Mouse (Mus musculus): ENCODE measurements around the gene Wee1. TPM values are rescaled to one million over a fixed set of nuclear protein-coding genes. Genes with fewer than 3 reads are reported as not detected.
A peak's percentile ranks its signal among the peaks of the same experiment; 100 is the strongest.

Wee1 gene
- polyA plus RNA-seq, 1 experiment from 2014 or later, result 42.7 TPM

GRCm38 (mm10) chr7:110179208-110179607 is 57.4 kb downstream of the Wee1 start:
- H3K4me3 ChIP-seq (ENCODE audit: low read depth, low read length), result no peak overlapping the region
- no peak overlapping the region for H3K27ac ChIP-seq (replicated peaks; ENCODE audit: low read depth, low read length)
- H3K36me3 ChIP-seq (replicated peaks; ENCODE audit: control insufficient read depth, insufficient read depth, low read depth, low read length), result no peaks in the 10 kb centered on the region
- no peaks in the 10 kb centered on the region for H3K4me1 ChIP-seq (ENCODE audit: control insufficient read depth, insufficient read depth, low read length)
- H3K9ac ChIP-seq (replicated peaks; ENCODE audit: low read length), result no peak overlapping the region
- DNase-seq (ENCODE audit: low spot score) (no peak), ATAC-seq (replicated peaks; ENCODE audit: insufficient number of reproducible peaks, low FRiP score, low TSS enrichment, low read depth) (no peak)
- H3K27me3 ChIP-seq (ENCODE audit: control insufficient read depth, insufficient read depth, low read length), result no peaks in the 10 kb centered on the region
- 86% methylated on average over 7 of the region's 7 CpGs for WGBS
- H3K4me2 ChIP-seq (ENCODE audit: low read depth, low read length), result no peak overlapping the region
- no peaks in the 10 kb centered on the region for H3K9me3 ChIP-seq (replicated peaks; ENCODE audit: control insufficient read depth, low read length)

GRCm38 (mm10) chr7:110180613-110181012 is 58.8 kb downstream of the Wee1 start:
- Histone ChIP-seq H3K36me3 (replicated peaks; ENCODE audit: control insufficient read depth, insufficient read depth, low read depth, low read length) (no peaks in the 10 kb centered on the region), H3K4me2 (ENCODE audit: low read depth, low read length) (no peak overlapping the region), H3K4me3 (ENCODE audit: low read depth, low read length) (no peak overlapping the region), H3K9ac (replicated peaks; ENCODE audit: low read length) (no peak overlapping the region), H3K9me3 (replicated peaks; ENCODE audit: control insufficient read depth, low read length) (no peaks in the 10 kb centered on the region), H3K4me1 (ENCODE audit: control insufficient read depth, insufficient read depth, low read length) (no peaks in the 10 kb centered on the region), H3K27ac (replicated peaks; ENCODE audit: low read depth, low read length) (no peak overlapping the region), H3K27me3 (ENCODE audit: control insufficient read depth, insufficient read depth, low read length) (no peaks in the 10 kb centered on the region)
- no peak for DNase-seq (ENCODE audit: low spot score)
- no peak for ATAC-seq (replicated peaks; ENCODE audit: insufficient number of reproducible peaks, low FRiP score, low TSS enrichment, low read depth)

- Histone ChIP-seq H3K9me3 (replicated peaks; ENCODE audit: control insufficient read depth, low read length) (no peaks in the 10 kb centered on the region), H3K9ac (replicated peaks; ENCODE audit: low read length) (no peak overlapping the region), H3K36me3 (replicated peaks; ENCODE audit: control insufficient read depth, insufficient read depth, low read depth, low read length) (no peaks in the 10 kb centered on the region), H3K4me1 (ENCODE audit: control insufficient read depth, insufficient read depth, low read length) (no peaks in the 10 kb centered on the region), H3K4me3 (ENCODE audit: low read depth, low read length) (no peak overlapping the region), H3K27me3 (ENCODE audit: control insufficient read depth, insufficient read depth, low read length) (no peaks in the 10 kb centered on the region), H3K27ac (replicated peaks; ENCODE audit: low read depth, low read length) (no peak overlapping the region), H3K4me2 (ENCODE audit: low read depth, low read length) (no peak overlapping the region)
- 59% methylated on average over 8 of the region's 8 CpGs for WGBS
- no peak for DNase-seq (ENCODE audit: low spot score)
- ATAC-seq (replicated peaks; ENCODE audit: insufficient number of reproducible peaks, low FRiP score, low TSS enrichment, low read depth), result no peak
Observed at GRCm38 (mm10) chr7:110181446-110181845, 59.6 kb downstream of the Wee1 start.

- ATAC-seq (replicated peaks; ENCODE audit: insufficient number of reproducible peaks, low FRiP score, low TSS enrichment, low read depth), result no peak
- no peaks in the 10 kb centered on the region for H3K9me3 ChIP-seq (replicated peaks; ENCODE audit: control insufficient read depth, low read length)
- no peak overlapping the region for H3K9ac ChIP-seq (replicated peaks; ENCODE audit: low read length)
- no peak for DNase-seq (ENCODE audit: low spot score)
- H3K36me3 ChIP-seq (replicated peaks; ENCODE audit: control insufficient read depth, insufficient read depth, low read depth, low read length), result no peaks in the 10 kb centered on the region
- H3K4me1 ChIP-seq (ENCODE audit: control insufficient read depth, insufficient read depth, low read length), result no peaks in the 10 kb centered on the region
- H3K27me3 ChIP-seq (ENCODE audit: control insufficient read depth, insufficient read depth, low read length), result no peaks in the 10 kb centered on the region
- 85% methylated on average over 3 of the region's 3 CpGs for WGBS
- no peak overlapping the region for H3K27ac ChIP-seq (replicated peaks; ENCODE audit: low read depth, low read length)
- H3K4me2 ChIP-seq (ENCODE audit: low read depth, low read length), result no peak overlapping the region
- H3K4me3 ChIP-seq (ENCODE audit: low read depth, low read length), result no peak overlapping the region
Observed at GRCm38 (mm10) chr7:110184608-110185007, 62.8 kb downstream of the Wee1 start.

- H3K9me3 ChIP-seq (replicated peaks; ENCODE audit: control insufficient read depth, low read length), result no peaks in the 10 kb centered on the region
- peak overlapping the region; percentile 23; the same call in 1 of the 2 replicates for H3K27ac ChIP-seq (replicated peaks; ENCODE audit: low read depth, low read length)
- no peak overlapping the region for H3K4me2 ChIP-seq (ENCODE audit: low read depth, low read length)
- H3K4me3 ChIP-seq (ENCODE audit: low read depth, low read length), result no peak overlapping the region
- H3K36me3 ChIP-seq (replicated peaks; ENCODE audit: control insufficient read depth, insufficient read depth, low read depth, low read length), result no peaks in the 10 kb centered on the region
- no peak for ATAC-seq (replicated peaks; ENCODE audit: insufficient number of reproducible peaks, low FRiP score, low TSS enrichment, low read depth)
- no peaks in the 10 kb centered on the region for H3K4me1 ChIP-seq (ENCODE audit: control insufficient read depth, insufficient read depth, low read length)
- WGBS, result 55% methylated on average over 7 of the region's 7 CpGs
- peak; percentile 23 for DNase-seq (ENCODE audit: low spot score)
- no peaks in the 10 kb centered on the region for H3K27me3 ChIP-seq (ENCODE audit: control insufficient read depth, insufficient read depth, low read length)
- no peak overlapping the region for H3K9ac ChIP-seq (replicated peaks; ENCODE audit: low read length)
Observed at GRCm38 (mm10) chr7:110189951-110190350, 68.1 kb downstream of the Wee1 start.

Other genes starting within 250 kb of the Wee1 start
- gene Dennd5a, start 161.6 kb upstream of the Wee1 start, polyA plus RNA-seq (2014; fragmentation: Nextera tagmentation; extraction: Ambion mirVana), result 41.5 and 48.2 TPM in 2 replicates
- 82.3 and 88.9 TPM in 2 replicates for gene Tmem41b, start 135.1 kb upstream of the Wee1 start, polyA plus RNA-seq (2014; fragmentation: Nextera tagmentation; extraction: Ambion mirVana)
- 27.1 and 29.9 TPM in 2 replicates for gene Ipo7, start 103.8 kb upstream of the Wee1 start, polyA plus RNA-seq (2014; fragmentation: Nextera tagmentation; extraction: Ambion mirVana)
- 27.5 and 28.3 TPM in 2 replicates for gene Zfp143, start 60.8 kb upstream of the Wee1 start, polyA plus RNA-seq (2014; fragmentation: Nextera tagmentation; extraction: Ambion mirVana)
- gene Swap70, start 99.7 kb downstream of the Wee1 start, polyA plus RNA-seq (2014; fragmentation: Nextera tagmentation; extraction: Ambion mirVana), result 21.2 and 22.7 TPM in 2 replicates

Data from embryonic facial prominence, embryonic 11.5 days (tissue).